Mouse (Mus musculus) embryonic fibroblast, embryonic 13.5 days (primary cell): ENCODE results near the gene Ccdc74a.

Source experiments
- CTCF ChIP-seq: IDR thresholded peaks from 2 replicates; pipeline ENCODE4 v1.5.1; 2011; ENCODE audit warnings: mild to moderate bottlenecking, control low read depth, low read length, moderate library complexity, borderline replicate concordance; ENCODE audit not compliant: insufficient read depth
- POLR2A ChIP-seq: IDR thresholded peaks from 2 replicates; pipeline ENCODE4 v1.6.1; 2011; ENCODE audit warnings: low read depth, mild to moderate bottlenecking, control low read depth, low read length, moderate library complexity

DNA sequence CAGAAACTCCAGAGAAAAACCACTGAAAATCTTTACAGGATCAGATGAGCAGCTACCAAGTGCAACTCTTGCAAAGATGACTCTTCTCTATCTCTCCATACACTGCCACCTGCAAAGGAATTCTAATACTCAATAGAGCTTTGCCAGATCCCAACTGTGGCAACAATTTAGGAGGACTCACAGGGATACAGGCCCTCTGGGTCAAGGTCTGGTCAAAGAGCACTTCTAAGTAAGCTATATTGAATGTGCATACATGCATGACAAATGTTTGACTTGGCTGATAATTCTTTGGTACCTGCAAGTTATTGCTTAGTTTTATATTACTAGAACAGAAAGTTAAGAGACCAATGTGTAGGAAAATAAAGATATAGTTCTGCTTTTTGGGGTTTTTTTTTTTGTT, 19.3 kb downstream of the Ccdc74a start:
- TF ChIP-seq POLR2A (no peak), CTCF (no peak)
